Mouse (Mus musculus): ENCODE results near the gene Mpig6b.
"Not testable (repeated sequence)": the region's sequence is repeated elsewhere in the genome, so short reads cannot be mapped to it uniquely, and the experiment has no call there.

Gene Mpig6b

DNA sequence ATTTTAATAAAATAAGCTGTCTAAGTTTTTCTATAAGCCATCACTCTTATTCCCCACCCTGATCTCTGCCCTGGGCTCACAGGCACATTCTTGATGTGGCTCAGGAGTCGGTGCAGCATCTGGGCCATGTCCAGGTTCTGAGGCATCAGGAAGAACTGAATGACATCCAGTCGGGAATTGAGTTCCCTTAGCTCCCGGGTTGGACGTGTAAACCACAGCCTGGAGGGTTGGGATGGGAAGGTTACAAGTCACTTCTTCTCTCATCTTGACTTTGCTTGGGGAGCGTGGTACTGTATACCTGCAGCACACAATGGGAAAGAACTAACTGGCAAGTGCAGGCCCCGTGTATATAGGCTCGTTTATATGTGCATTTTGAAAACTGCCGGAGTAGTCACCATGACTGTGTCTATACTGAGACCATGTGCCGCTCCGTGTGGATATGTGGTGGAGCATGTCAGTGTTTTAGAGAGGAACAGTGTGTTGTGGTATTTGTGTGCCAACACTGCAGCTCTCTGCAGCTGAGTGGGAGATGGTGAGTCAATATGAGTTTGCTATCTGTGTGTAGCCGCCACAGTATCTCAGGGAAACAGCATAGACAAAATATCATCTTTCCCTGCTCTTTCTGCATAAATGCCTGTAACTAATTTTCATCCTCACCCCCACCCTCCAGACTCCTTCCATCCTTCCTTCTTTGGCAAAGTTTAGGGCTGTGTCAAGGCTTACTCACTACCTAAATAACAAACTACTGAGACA lies 26.7 kb downstream of the Mpig6b start:
- no peak for DNase-seq (ENCODE audit: low spot score in 2 of 2)

GRCm38 (mm10) chr17:35034896-35035295 lies 31.1 kb downstream of the Mpig6b start:
- DNase-seq (ENCODE audit: low spot score in 2 of 2): no peak

- not testable (repeated sequence) for DNase-seq (ENCODE audit: low spot score in 2 of 2)
These were observed 32.3 kb downstream of the Mpig6b start for GRCm38 (mm10) chr17:35033703-35034102.

DNA sequence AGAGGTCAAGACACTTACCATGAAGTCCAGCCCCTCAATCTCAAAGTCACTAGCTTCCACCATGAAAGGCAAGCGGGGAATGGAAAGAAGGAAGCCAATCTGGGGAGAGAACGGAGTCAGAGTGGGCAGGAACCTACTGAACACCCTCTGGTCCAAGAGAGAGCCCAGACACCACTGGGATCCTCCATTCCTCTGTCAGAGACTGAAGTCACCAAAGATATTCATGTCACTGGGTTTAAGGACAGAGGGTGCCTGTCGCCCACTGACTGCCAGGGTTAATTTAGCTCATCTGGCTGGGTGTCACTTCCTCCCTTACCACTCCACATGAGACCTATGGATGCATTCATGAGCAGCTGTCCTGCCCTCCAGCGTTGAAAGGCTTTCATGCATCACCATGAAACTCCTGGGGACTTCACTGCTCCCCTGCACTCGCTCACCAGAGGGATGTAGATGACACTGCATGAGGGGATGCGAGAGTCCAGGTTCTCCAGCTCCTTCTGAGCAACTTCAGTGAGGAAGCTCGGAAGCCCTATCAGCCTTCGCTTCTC lies 33.6 kb downstream of the Mpig6b start:
- no peak for DNase-seq (ENCODE audit: low spot score in 2 of 2)

- DNase-seq (ENCODE audit: low spot score in 2 of 2): no peak
These were observed 34.1 kb downstream of the Mpig6b start for GRCm38 (mm10) chr17:35031880-35032279.

DNA sequence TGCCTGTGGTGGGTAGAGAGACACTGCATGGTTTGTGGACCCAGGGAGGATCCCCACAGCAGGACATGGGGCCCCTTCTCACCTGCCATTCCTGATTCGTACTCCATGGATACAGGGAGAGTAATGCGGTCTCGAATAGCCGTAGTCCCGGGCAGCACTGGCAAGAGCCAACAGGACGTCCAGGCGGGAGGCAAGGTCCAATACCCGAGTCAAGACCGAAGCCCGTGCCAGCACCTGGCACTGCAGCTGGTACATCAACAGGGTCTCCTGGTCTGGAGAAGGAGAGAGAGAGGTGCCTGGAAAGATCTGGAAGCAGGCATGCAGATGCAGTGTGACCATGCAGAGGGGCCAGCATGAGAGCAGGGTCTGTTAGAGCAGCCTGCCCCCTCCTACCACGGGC lies 34.7 kb downstream of the Mpig6b start:
- no peak for DNase-seq (ENCODE audit: low spot score in 2 of 2)

DNA sequence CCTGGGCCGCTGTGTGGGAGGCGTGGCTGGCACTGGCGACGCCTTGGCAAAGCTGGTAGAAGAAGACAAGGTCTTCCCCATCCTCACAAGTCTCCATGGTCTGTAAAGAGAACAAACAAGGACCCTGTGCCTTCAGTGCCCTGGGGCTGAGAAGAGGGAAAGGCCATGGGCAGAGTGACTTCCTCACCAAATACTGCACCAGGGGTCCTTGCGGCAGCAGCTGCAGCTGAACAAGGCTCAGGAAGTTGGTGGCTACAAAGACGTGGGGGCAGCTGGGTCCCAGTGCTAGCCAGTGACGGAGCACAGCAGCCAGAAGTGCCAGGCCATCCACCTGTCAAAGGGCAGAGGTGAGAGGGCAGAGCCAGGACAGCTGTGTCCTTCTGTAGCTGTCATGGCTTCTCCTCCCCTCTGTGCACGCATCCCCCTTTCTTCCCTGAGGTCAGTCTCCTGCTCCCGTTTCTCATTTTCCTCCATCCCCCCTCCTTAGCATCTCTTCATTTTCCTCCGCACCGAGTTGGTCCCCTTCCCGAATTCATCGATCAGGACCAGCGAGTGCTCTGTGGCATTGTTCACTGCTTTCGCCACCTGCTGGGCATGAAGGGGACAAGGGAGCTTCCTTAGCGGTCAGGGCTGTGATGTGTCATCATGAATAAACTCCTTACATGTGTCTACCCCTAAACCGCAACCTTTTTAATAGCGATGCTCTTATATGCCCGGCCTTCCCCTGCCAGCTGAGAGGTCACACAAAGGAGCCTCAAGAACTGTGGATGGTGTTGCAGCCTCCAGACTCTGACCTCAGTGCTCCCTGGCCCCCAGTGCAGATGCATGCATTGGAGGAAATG lies 36.1 kb downstream of the Mpig6b start:
- DNase-seq (ENCODE audit: low spot score in 2 of 2): no peak

DNA sequence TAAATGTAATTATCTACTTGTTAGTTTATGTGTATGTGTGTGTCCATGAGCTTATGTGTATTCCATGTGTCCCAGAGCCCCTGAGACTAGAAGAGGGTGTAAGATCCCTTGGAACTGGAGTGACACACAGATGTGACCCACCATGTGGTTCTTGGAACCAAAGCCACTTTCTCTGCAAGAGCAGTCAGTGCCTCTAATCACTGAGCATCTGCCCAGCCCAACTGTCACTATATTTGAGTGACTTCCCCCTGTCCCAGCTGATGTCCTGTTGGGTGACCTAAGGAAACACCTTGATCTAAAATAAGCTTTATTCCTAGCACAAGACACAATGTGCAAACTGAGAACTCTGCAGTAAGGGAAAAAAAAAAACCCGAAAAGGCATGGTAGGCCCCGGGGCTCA lies 37.7 kb downstream of the Mpig6b start:
- DNase-seq (ENCODE audit: low spot score in 2 of 2): no peak

GRCm38 (mm10) chr17:35027277-35028068 lies 38.5 kb downstream of the Mpig6b start, which contains the start of gene Sapcd1:
TSS of gene Sapcd1 (minus strand) at chr17:35028016.
- DNase-seq (ENCODE audit: low spot score in 2 of 2): no peak

DNA sequence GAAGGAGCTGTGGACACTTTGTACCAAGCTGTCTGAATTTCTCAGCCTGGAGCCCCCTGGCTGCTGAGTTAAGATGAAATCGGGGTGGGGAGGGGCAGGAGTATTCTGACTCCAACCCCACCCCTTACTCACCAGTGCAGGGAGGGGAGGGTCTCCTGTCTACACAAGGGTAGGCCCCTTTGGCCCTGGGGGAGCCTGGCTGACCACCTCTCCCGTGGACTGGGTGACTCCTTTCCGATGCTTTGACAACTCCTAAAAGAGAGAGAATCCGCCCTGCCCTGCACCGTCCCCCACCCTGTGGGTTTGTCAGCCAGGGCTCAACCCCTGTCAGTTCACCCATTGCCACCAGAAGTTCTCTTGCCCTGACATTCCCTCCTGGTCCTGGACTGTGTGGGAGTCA lies 39.8 kb downstream of the Mpig6b start:
- no peak for DNase-seq (ENCODE audit: low spot score in 2 of 2)

- DNase-seq (ENCODE audit: low spot score in 2 of 2): no peak
These were observed 41.1 kb downstream of the Mpig6b start for GRCm38 (mm10) chr17:35024691-35025488.

DNA sequence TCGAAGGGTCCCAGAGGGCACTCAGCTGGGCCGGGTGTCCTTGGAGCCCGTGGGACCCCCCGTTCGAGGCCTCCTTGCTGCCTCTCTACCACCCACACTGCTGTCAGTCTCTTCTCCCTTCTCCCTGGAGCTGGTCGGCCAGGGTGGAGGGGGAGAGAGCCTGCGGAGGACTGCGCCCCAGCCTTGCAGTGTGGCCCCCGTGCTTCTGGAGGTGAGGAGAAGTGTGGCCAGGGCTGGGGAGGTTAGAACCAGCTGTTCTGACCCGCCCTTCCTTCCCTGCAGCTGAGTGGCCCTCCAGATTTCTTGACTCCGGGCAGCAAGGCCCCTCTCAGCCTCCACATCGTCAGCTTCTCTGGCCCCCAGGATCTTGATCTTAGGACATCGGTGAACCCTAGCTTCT lies 41.7 kb downstream of the Mpig6b start:
- DNase-seq (ENCODE audit: low spot score in 2 of 2): no peak

- DNase-seq (ENCODE audit: low spot score in 2 of 2): no peak
These were observed 42.2 kb downstream of the Mpig6b start for GRCm38 (mm10) chr17:35023756-35024155.

GRCm38 (mm10) chr17:35023221-35023620 lies 42.8 kb downstream of the Mpig6b start:
- no peak for DNase-seq (ENCODE audit: low spot score in 2 of 2)

GRCm38 (mm10) chr17:35022541-35023060 lies 43.4 kb downstream of the Mpig6b start:
- no peak for DNase-seq (ENCODE audit: low spot score in 2 of 2)

DNA sequence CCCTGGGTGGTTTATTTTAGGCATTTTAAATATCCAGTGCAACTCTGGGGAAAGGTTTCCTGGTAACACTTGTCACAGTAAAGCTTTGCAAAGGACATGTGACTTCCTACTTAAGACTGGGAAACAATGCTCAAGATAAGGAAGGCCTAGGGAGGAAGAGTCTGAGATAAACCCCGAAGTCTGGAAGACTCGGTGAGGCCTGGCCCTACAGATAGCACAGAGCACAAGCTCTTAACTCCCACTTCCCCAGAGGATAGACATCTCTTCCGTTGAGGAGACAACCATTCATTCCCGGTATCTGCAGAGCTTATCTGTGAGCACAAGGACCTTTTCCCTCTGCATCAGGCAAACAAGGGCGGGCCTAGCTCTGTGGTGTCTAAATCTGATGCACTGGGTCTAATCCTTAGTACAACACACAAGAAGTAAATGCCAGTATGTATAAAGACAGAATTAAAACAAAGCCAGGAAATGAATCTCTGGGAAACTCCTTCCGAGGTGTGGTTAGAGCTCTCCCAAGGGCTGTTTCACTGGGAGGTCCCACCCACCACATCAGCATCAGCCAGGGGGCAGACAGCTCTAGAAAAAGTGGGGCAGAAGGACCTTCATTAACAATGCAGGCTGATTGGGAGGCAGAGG lies 44.0 kb downstream of the Mpig6b start:
- DNase-seq (ENCODE audit: low spot score in 2 of 2): no peak

DNA sequence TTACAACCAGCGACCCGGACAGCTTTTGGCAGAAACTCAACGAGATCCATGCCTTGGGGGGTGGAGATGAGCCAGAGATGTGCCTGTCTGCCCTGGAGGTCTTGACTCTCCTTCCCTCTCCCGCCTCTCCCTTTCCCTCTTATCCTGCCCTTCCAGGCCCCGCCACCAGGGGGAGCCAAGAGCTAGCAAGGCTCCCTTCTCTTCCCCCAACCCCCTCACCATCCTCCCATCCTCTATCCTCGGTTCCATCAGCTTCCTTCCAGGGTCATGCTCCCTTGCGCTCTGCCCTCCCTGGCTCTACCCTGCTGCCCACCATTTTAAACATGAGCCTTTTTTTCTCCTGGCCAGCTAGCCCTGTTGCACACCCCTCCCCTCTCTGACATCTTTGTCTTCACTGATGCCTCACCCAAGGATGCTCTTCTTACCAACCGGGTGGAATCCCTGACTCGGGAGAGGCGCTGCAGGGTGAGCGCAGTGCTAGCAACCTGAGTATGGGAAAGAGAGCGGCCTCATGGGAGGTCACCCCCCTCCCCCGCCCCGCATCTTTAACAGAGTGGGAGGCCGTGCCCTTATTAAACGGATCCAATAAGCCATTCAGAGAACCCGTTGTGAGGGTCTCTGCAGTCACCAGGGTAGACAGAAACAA lies 44.7 kb downstream of the Mpig6b start:
- peak; percentile 74 to 83 for DNase-seq (ENCODE audit: low spot score in 2 of 2)

GRCm38 (mm10) chr17:35020551-35020950 lies 45.4 kb downstream of the Mpig6b start:
- DNase-seq (ENCODE audit: low spot score in 2 of 2): no peak

DNA sequence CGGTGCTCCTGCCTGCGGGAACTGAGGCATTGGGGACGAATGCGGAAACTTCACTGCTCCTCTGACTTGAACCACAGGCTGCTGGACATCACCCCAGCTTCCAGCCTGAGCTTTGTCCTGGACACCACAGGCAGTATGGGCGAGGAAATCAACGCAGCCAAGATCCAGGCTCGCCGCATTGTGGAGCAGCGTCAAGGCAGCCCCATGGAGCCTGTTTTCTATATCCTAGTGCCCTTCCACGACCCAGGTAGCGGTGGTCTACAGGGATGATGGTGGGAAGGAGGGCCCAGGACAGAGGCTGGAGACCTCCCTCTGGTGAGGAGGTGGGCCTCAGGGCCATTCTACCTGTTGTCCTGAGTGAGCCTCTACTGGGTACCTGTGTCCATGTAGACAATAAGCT lies 46.1 kb downstream of the Mpig6b start:
- DNase-seq (ENCODE audit: low spot score in 2 of 2): no peak

DNA sequence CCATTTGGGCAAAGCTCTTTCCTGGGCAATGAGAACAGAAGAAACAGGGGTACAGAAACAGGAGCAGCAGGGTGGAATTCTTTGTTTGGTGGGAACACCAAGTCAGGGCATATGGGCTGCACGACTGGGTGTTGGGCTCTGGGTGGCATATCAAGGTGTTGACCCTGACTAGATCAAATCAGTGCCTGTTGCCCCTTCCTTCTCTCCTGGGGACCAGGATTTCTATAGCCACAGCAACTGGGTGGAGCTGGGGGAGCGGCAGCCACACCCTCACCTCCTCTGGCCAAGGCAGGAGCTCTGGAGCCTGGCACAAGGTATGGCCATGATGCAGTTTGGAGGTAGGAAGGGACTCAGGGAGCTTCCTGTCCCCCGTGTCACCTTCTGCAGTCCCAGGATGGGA lies 47.8 kb downstream of the Mpig6b start:
- no peak for DNase-seq (ENCODE audit: low spot score in 2 of 2)
